Mouse (Mus musculus) cerebellum, adult (tissue): ENCODE data around the gene Slc23a3.

Experiments used
- ATAC-seq: cut with Nextera tagmentation; 2 replicates; pipeline ENCODE4 v1.9.2; 2017; ENCODE audit warnings: mild to moderate bottlenecking, moderate library complexity, mixed read lengths; ENCODE audit not compliant: insufficient number of reproducible peaks, low FRiP score, low TSS enrichment

The Slc23a3 gene

DNA sequence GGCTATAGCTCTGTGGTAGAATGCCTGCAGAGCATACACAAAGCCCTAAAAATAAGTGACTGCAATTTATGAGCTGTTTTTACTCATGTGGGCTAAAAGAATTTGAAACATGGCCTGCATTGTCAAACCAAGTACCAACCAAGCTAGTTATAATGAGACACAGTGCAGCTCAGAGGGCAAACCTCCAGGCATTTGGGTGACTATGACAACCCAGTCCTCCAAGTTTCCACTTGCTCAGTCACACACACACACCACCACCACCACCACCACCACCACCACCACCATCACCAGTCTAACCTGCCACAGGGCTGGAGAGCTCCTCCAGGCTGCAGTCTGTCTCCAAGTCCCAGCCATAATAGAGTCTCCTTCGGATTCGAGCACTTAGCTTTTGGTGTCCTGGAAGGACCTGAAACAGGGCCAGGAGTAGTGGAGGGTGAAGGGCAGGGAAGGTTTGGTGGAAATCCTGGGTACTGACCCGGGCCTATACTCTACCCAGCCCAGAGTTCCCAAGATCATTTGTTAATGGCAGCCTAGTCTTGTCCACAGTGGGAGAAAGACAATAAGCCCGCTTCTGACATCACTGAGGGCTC lies 7.0 kb upstream of the Slc23a3 start:
- no peak for ATAC-seq

DNA sequence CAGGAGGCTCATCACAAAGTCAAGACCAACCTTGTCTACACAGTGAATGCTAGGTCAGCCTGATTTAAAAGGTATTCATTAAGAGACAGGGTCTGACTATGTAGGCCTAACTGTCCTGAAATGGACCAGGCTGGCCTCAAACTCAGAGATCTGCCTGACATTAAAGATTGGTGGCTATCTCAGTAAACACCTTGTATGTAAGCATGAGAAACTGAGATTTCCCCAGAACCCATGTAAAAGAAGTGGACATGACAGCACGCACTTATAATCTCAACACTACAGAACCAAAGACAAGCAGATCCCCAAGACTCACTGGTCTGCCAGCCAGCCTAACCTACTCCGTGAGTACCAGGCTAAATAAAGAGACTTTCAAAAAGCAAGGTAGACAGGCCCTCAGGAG lies 4.8 kb upstream of the Slc23a3 start:
- ATAC-seq: no peak

DNA sequence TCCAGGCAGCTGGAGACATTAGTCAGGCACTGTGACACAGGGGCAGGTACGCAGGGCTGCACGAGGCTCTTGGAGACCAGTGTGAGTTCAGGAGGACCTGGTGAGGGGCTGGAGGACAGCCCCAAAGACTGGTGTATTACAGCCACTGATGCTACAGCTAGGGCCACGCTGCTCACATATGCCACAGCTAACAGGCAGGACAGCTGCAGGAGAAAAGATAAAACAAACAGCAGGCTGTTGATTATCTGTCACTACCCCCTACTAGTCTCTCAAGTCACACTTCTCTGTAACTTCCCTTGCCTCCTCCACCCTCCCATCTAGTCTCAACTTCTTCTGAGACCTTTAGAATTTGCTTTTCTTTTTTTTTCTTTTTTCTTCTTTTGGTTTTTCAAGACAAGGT lies 3.0 kb upstream of the Slc23a3 start:
- no peak for ATAC-seq

DNA sequence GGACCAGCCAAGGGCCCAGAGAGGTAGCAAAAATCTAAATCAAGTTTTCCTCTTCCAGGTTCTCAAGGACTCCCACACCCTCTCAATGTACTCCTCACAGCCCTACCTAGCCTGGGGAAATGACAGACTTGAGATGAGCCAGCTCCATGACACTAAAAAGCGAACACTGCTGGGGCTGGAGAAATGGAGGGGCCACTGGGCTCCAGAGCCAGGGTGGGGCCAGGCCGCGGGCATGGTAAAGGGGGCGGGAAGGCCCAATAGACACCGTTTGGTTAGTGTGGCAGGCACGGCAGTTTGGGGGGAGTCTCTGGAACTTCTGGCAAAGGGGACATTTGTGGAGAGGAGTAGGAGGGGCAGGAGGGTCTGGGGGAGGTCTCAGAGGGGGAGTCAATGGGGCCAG lies 2.6 kb upstream of the Slc23a3 start:
- no peak for ATAC-seq

DNA sequence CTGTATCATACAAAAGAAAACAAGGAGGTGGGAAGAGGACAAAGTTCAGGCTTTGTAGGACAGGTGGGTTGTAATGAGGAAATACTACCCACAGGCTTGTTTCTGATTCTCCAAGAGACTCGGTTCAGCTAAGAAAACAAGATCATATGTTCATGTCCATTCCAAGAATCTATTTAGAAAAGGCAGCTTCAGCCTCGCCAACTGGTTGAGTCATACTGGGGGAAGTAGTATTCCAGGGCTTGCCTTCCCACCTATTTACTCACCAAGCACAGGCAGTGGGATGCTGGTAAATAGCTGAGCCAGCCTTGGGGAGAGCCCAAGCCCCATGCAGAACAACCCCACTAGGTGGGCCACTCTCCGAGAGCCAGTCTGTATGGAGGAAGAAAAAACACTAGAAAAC lies 5.0 kb downstream of the Slc23a3 start:
- no peak for ATAC-seq

DNA sequence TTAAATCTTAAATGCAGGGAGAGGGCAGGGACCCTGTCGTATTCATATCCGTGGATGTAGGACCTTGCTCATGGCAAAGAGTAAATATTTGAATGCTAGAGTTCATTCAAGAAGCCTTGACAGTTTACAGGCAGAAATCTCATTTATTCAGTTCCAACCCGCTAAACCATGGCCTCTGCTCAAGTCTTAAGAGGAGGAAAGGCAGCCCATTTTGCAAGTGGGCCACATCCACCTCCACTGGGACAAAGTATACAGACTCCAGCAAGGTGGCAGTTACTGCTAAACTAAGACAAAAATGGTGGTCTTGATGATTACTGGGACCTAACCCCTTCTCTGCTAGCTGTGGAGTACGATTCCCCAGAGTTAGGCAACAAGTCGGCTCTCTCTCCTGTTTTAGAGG lies 8.3 kb downstream of the Slc23a3 start:
- no peak; the same call in 1 of the 2 replicates for ATAC-seq

DNA sequence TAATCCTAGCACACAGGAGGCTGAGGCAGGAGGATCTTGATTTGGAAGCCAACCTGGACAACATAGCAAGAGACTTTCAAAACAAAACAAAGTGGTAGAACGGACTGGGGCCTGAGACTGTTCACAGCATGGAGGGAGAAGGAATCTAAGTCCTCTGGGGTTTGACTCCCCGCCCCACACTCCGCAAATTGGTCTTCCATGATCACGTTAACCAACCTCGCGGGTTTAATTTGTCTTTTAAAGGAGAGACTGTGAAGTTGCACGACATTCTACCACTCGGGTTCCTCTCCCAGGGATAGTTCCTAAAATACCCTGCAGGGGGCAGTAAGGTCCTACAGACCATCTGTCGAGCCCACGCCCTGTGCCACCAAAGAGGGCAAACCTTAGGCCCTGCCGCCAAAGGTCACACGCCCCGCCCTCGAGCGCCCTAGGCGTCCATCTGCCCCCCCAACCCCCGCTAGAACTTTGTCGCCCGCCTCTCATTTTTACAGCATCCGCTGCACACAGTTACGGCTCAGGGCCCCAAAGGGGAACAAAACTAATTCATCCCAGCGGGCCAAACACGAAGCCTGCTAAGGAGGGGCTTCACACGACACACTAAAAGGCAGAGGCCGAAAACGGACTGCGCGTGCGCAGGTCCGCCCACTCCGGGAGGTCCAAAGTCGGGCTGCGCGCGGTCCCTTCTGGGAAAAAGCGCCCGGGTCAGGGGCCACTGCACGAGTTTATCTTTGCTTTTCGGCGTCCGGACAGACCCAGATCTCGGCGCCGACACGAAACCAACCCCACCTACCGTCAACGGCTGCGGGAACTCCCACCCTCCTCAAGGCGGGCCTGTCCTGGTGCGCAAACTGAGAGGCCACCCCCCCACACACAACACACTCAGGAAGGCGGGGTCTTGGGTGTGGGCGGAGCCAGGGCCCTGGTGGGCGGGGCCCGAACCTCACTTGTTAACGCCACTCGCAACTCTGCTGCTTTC lies 9.1 kb downstream of the Slc23a3 start, which contains the start of gene Nhej1:
Nhej1 (minus strand) TSS at position 855 of the 976 bp plus-strand sequence.
- ATAC-seq: peak; percentile 87

DNA sequence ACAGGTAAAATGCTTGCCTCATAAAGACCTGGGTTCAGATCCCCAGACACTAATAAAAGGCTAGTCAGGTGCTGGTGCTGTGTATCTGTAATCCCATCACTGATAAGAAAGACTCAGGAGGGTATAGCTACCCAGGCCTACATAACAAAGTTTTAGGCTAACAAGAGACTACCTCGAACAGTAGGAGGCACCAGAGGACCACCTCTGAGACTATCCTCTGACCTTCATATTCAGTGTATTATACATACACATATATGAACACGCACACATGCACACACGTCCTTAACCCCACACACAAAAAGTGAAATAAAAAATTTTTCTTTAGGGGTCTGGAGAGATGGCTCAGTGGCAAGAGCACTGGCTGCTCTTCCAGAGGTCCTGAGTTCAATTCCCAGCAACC lies 11.5 kb downstream of the Slc23a3 start:
- no peak for ATAC-seq
